In genomic region chr15:88875625-88876081, GRCm38 (mm10) we compare ENCODE assay signal across 8 mouse cellular contexts. TPM values are rescaled to one million over a fixed set of nuclear protein-coding genes. Genes with fewer than 3 reads are reported as not detected.
DNase-seq lines count a peak whose midpoint lies in the region; ATAC-seq and TF ChIP-seq lines count a peak whose summit lies in the region.

No protein-coding gene starts in this region.

- H3K9ac ChIP-seq in neural tube, embryonic 15.5 days (replicated peaks) = no peak overlapping the region

- H3K27me3 ChIP-seq in neural tube, embryonic 15.5 days (replicated peaks) = peaks cover 7% of the 10 kb centered on the region
- no peaks in the 10 kb centered on the region for H3K27me3 ChIP-seq in testis, adult 2 months (ENCODE audit: control insufficient read depth, insufficient read depth, low read length)

- no peaks in the 10 kb centered on the region for H3K36me3 ChIP-seq in neural tube, embryonic 15.5 days
- H3K36me3 ChIP-seq in testis, adult 2 months (ENCODE audit: control insufficient read depth, insufficient read depth, low read length) = no peaks in the 10 kb centered on the region

- H3K4me3 ChIP-seq in neural tube, embryonic 15.5 days (replicated peaks) = no peak overlapping the region
- no peak overlapping the region for H3K4me3 ChIP-seq in testis, adult 2 months (ENCODE audit: control insufficient read depth, low read depth, low read length)

- H3K4me2 ChIP-seq in neural tube, embryonic 15.5 days = 0 out of 2 replicates have a peak overlapping the region, but pooled peaks have one; percentile 32

- ATAC-seq in neural tube, embryonic 15.5 days (ENCODE audit: low FRiP score) = no peak

- H3K27ac ChIP-seq in neural tube, embryonic 15.5 days (replicated peaks) = no peak overlapping the region
- H3K27ac ChIP-seq in testis, adult 2 months (ENCODE audit: control insufficient read depth, insufficient read depth, low read depth, low read length) = peak overlapping the region; percentile 27; the same call in 1 of the 2 replicates

- no peak for TF ChIP-seq POLR2A in testis, adult 2 months (IDR thresholded peaks at IDR 0.05; ENCODE audit: control insufficient read depth, low read depth, low read length)

- no peaks in the 10 kb centered on the region for H3K9me3 ChIP-seq in neural tube, embryonic 15.5 days (replicated peaks)

- 40% methylated on average over 10 of the region's 10 CpGs for WGBS in neural tube, embryonic 15.5 days

- no peak for TF ChIP-seq CTCF in testis, adult 2 months (IDR thresholded peaks at IDR 0.05; ENCODE audit: control insufficient read depth, insufficient read depth, insufficient replicate concordance, low read depth, low read length)

- H3K4me1 ChIP-seq in neural tube, embryonic 15.5 days = peaks cover 5% of the 10 kb centered on the region; the same call in 1 of the 2 replicates
- peaks cover 11% of the 10 kb centered on the region for H3K4me1 ChIP-seq in testis, adult 2 months (ENCODE audit: control insufficient read depth, insufficient read depth, low read length)

- peak; percentile 63 to 65 for DNase-seq in adrenal gland, adult (ENCODE audit: inconsistent age in 2 of 2, low spot score in 1 of 2)
- DNase-seq in adrenal gland, adult 18-20 months (ENCODE audit: low spot score in 2 of 2) = no peak
- no peak for DNase-seq in neural tube, embryonic 10.5 days (ENCODE audit: extremely low spot score, low spot score)
- peak; percentile 93 for DNase-seq in kidney, postnatal 14 days
- DNase-seq in spleen, postnatal 4 days (ENCODE audit: low spot score in 2 of 2) = no peak
- no peak for DNase-seq in thymus, adult 18-20 months

RNA-seq across cellular contexts. Expression of gene Pim3, which starts 13.7 kb away (rescaled TPM):
- 10 to 100 TPM; 74.3 to 84.7 TPM for total RNA-seq in adrenal gland, adult 18-20 months (2021)
- polyA plus RNA-seq in neural tube, embryonic 15.5 days (2015; fragmentation: Nextera tagmentation; extraction: Ambion mirVana) = 66.8 and 78.7 TPM in 2 replicates
- polyA plus RNA-seq in testis, adult 2 months (2012; rRNA removed) = 10.8 and 13.2 TPM in 2 replicates

RNA-seq across cellular contexts. Expression of gene Creld2, which starts 56.2 kb away (rescaled TPM):
- 10 to 100 TPM; 45.3 to 51.7 TPM for total RNA-seq in adrenal gland, adult 18-20 months (2021)
- polyA plus RNA-seq in neural tube, embryonic 15.5 days (2015; fragmentation: Nextera tagmentation; extraction: Ambion mirVana) = 63.8 and 71.3 TPM in 2 replicates
- 347 and 372 TPM in 2 replicates for polyA plus RNA-seq in testis, adult 2 months (2012; rRNA removed)

RNA-seq across cellular contexts. Expression of gene Alg12, which starts 56.5 kb away (rescaled TPM):
- 10 to 100 TPM; 14.4 to 15.2 TPM for total RNA-seq in adrenal gland, adult 18-20 months (2021)
- polyA plus RNA-seq in neural tube, embryonic 15.5 days (2015; fragmentation: Nextera tagmentation; extraction: Ambion mirVana) = 8.3 and 9.4 TPM in 2 replicates
- polyA plus RNA-seq in testis, adult 2 months (2012; rRNA removed) = 24.6 and 32.8 TPM in 2 replicates

Comparison
In these comparisons a context has a peak if more than half of its experiments do, and no peak if none do; other contexts are left out.
1. DNase-seq: peak in adrenal gland, adult (2 of 2) and kidney, postnatal 14 days (single experiment); none in adrenal gland, adult 18-20 months (0 of 2), neural tube, embryonic 10.5 days (single experiment), spleen, postnatal 4 days (0 of 2) and thymus, adult 18-20 months (0 of 2).